Mouse (Mus musculus) lung, postnatal 14 days (tissue): ENCODE results near the gene Mavs.
A peak's percentile ranks its signal among the peaks of the same experiment; 100 is the strongest.
"Not testable (repeated sequence)": the region's sequence is repeated elsewhere in the genome, so short reads cannot be mapped to it uniquely, and the experiment has no call there.

ENCODE experiments used
- DNase-seq: peaks from one replicate; pipeline ENCODE4 v3.0.0; 2021

Gene Mavs

DNA sequence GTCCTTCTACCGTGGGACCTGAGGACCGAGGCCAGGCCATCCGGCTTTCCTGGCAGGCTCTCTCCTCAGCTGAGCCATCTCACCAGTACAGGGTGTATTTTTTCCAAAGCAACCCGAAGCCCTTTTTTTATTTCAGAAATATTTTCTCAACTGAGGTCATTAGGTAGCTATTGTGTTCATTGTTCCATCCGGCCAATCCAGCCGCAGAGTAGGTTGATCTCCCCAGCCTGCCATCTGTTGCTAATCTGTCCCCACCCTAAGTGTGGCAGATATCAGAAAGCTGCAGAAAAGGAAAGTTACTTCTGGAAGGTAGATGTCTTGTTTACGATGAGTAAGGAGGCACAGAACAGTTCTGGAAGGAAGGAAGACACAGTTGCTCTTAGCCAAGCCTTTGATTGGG, 20.1 kb upstream of the Mavs start:
- DNase-seq, result no peak

GRCm38 (mm10) chr2:131215941-131216858, 17.7 kb upstream of the Mavs start:
- no peak for DNase-seq

DNA sequence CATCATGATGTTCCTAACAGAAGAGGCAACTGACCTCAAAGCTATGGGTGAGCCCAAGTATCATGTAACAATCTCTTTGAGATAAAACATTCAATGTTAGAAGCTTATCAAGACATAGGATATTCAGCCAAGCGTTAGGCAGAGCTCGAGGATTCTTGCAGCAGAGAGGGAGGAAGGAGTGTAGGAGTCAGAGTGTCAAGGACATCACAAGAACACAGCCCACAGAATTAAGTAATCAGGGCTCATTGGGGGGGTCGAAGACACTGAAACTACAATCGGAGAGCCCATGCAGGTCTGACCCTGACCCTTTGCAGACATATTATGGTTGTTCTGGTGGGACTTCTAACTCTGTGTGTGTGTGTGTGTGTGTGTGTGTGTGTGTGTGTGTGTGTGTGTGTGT, 13.8 kb upstream of the Mavs start:
- DNase-seq, result no peak

DNA sequence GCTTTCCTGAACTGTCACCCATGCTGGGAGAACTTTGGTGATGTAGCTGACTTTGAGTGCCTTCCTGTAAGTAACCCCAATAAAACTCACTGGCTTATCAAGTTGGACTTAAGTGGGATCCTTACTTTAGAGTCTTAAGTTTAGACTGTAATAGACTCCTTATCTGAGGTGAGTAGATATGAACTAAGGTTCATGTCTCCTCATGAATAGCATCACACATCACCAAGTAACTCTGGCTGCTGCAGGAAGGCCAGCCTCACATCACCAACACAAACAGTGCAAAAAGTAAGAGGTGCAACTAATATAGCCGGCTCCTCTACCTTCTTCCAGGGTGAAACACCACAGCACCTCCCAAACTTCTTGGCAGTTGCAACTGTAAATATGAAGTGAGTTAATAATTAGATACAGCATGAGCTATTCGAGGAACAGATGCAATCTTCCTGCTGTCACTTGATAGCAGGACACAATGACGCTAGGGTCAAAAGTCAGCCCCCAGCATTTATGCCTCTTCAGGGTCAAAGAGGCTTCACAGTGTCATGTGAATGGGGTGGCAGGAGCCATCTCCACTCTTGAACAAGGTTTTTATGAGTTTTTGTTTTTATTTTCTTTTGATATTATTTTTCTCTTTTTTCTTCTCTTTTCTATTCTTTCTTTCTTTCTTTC, 11.9 kb upstream of the Mavs start:
- no peak for DNase-seq

- DNase-seq, result no peak
These were observed 11.3 kb upstream of the Mavs start for GRCm38 (mm10) chr2:131222562-131222961.

GRCm38 (mm10) chr2:131223569-131223968, 10.3 kb upstream of the Mavs start:
- no peak for DNase-seq

GRCm38 (mm10) chr2:131225178-131225577, 8.7 kb upstream of the Mavs start:
- no peak for DNase-seq

- DNase-seq, result not testable (repeated sequence)
These were observed 7.2 kb upstream of the Mavs start for GRCm38 (mm10) chr2:131226669-131227068.

- no peak for DNase-seq
These were observed 6.6 kb upstream of the Mavs start for GRCm38 (mm10) chr2:131227243-131227642.

DNA sequence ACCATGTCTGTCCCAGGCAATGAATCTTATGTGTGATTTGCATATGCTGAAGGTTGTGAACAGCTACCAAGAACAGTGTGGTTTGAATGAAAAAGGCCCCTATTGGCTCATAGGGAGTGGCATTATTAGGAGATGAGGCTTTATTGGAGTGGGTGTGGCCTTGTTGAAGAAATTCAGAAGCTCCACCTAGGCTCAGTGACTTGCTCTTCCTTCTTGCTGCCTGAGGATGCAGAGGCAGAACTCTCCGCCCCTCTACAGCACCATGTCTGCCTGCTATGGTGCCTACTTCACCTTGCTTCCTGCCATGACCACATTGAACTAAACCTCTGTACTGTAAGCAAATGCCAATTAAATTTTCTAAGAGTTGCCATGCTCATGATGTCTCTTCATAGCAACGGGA, 1.3 kb upstream of the Mavs start:
- no peak for DNase-seq

DNA sequence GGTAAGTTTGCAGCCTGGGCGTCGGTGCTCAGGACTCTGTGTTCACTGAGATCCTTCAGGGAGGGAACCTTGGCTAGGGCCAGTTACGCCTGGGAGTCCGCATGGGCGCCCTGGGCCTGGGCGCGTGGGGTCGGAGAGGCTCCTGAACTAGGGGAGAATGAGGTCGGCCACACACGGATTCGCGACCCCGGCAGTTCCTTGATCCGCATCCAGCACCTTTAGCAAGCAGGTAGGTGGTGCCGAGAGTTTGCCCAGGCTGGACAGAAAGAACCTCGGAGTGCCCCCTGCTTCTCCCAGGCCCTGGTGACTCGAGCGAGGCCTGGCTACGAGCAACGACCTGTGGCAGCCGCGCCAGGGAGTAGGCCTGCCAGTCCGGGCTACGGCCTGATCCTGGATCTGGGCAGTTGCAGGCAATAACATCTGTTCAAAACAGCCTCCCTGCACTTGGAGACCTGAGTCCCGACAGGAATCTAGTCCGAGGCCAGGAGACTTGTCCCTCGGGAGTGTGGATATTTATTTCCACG, 326 bp downstream of the Mavs start:
- DNase-seq, result no peak

DNA sequence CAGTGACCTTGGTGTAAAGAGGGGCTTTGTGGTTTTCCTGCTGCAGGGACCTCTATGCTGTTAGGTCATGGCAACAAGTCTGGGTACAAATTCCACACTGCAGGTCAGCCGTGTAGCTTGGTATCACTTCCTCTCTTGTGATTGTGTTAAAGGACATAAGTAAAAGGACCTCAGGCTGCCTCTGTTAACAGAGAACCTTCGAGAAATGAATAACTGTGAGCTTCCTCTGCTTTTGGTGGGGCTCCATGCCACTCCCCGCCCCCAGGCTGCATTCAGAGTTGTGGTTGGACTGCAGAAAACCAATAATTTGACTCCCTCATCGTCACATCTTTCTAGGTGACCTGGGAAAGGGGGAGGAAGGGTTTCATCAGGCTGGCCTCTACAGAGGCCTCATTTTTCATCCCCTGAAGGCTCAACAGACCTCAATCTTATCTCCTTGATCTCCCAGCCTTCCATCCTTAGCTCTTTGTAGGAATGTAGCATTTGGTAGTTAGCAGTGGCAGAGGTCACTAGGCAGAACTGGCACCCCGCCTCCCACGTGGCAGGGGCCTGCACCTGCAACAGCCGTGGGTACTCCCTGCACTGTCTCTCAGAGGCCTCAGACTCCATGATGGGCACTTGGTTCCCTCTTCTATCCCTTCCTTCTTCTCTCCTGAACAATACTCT, 1.2 kb downstream of the Mavs start:
- DNase-seq, result no peak

- DNase-seq, result no peak
These were observed 8.3 kb downstream of the Mavs start for GRCm38 (mm10) chr2:131242180-131242579.

DNA sequence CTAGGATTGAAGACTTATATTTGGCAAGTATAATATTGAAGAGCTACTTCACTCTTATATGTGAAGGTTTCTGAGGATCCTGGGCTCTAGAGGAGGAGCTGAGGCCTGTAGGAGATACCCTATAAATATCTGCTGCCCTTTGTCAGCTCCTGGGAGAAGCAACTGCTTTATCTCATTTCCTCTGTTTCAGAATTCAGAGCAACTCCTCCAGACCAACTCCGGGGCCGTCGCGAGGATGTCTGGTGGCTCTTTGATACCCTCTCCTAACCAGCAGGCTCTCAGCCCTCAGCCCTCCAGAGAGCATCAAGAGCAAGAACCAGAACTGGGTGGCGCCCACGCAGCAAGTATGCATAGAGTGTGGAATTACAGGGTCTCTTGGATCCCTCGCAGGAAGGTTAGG, 9.1 kb downstream of the Mavs start:
- DNase-seq, result no peak

DNA sequence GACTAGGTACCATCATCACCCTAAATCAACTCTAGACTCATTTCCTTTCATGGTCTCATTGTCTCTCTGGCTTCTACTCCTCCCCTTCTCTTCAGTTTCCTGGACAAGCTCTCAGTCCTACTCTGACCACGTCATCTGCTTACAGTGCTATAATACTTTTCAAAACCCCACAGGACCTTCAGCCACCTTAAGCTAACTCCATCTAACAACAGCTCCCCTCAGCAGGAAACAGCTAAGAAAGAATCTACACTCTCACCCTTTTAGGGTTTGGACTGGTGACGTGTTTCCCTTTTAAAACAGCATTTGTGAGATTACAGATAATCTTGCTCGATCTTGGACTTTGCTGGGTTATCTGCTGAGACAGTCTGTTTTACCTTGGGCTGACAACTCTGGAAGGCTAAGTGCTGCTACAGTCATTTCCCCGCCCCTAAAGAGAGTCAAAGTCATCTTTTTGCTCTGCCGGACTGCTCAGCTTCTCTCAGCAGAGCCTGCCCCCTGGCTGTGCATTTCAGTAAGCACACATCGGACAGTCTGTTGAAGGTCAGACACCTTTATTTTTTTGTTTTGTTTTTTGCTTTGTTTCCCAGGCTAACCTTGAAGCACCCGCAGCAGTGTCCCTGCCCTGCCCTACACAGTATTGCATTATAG, 19.9 kb downstream of the Mavs start:
- DNase-seq, result peak; percentile 73

DNA sequence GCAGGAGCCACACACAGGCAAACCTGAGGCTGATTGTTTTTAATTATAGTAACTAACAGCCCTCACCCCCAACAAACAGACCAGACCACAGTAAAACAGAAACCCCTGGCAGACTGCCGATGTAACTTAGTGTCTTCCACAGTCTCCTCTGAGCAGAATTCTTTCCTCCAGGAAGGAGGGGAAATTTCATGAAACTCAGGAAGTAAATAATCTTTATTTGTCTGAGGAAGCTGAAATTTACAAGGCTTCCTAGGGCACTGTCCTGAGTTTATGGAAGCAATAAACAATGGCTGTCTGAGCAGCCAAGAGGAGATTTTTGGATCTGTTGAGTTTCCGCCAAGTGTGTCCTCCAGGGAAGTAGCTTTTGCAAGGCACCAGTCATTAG, 20.5 kb downstream of the Mavs start:
- DNase-seq, result peak; percentile 65

DNA sequence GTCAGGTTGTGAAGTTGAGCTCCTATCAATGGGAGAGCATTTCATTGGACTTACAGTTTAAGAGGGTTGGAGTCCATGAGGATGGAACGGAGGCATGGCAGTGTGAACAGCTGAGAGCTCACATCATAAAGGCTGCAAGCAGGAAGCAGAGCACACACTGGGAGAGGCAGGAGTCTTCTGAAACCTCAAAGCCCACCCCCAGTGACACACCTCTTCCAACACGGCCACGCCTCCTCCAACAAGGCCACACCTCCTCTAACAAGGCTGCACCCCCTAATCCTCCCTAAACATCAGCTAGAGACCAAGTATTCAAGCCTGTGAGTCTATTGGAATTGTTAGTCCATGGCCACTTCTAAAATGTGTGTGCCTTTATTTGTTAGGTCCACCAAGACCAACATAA, 21.9 kb downstream of the Mavs start:
- no peak for DNase-seq

DNA sequence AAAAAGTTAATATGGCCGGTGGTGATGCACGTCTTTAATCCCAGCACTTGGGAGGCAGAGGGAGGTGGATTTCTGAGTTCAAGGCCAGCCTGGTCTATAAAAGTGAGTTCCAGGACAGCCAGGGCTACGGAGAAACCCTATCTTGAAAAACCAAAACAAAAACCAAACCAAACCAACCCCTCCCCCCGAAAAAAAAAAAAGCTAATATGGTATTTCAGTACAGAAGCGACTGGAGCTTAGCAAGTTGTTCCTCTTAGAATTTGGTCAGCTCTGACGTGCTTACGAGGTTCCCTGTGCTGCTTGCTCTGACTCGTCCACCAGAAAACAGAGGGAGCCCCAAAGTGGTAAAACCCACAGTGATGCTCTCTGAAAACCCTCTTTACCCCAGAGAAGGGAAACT, 24.8 kb downstream of the Mavs start:
- DNase-seq, result no peak

- DNase-seq, result no peak
These were observed 26.9 kb downstream of the Mavs start for GRCm38 (mm10) chr2:131260544-131261307.

DNA sequence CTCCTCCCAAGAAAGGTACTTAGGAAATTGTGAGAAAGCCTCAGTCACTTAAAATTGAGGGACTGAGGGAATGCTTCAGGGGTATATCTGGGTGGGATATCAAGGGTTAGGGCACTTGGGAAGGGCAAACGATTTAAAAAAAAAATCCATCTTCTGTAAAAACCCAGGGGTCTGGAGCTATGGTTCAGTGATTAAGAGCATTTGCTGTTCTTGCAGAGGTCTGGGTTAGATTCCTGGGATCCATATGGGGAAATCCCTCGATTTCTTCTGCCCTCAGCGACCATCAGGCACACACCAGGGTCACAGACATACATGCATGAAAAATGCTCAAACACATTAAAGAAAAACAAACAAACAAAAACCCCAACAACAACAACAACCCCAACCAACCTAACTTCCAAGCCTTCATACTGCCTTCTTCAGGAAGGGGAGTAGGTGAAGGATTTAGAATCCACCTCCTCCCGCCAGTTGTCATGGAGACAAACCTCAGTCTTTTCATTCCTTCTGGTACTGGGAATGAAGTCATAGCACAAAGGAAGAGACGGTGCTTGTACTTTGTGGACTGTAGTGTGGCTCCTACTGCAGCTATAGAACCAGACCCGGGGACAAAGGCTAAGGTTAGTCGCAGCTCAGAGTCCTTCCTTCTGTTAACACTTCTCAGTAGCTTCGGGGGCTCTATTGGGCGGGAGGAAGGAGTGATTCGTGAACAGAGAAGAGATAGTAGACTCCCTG, 27.8 kb downstream of the Mavs start:
- DNase-seq, result no peak

DNA sequence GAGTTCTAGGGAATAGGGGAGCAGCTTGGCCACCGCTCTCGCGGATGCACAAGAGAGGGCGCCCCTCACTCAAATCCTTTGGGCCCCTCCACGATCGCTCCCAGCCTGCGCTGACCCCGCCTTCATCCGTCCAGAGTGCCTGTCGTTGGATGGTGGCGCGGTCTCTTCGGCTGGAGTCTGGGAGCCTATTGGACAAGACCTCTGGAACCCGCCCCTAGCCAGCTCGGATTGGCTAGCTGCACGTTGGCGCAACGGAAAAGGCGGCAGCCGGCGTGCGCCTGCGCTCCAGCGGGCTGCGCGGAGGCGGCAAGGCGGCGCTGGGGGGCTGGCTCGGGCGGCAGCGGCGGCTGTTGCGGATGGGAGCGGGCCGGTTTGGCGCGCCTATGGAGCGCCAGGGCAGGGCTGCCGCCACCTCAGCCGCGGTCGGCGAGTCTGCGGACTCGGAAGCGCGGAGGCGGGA, 28.4 kb downstream of the Mavs start, which contains the start of gene Pank2:
Gene Pank2, plus strand, starts transcription at position 283 of the 460 bp plus-strand sequence.
- peak; percentile 97 for DNase-seq
